Mouse (Mus musculus) gastrocnemius, postnatal 25 days (tissue): Measurements from ENCODE around the gene Wdr35. TPM values are rescaled to one million over a fixed set of nuclear protein-coding genes. Genes with fewer than 3 reads are reported as not detected.
"Not testable (repeated sequence)": the region's sequence is repeated elsewhere in the genome, so short reads cannot be mapped to it uniquely, and the experiment has no call there.

Source experiments
- DNase-seq: peaks from one replicate; pipeline ENCODE4 v3.0.0; 2022
- total RNA-seq, 2 experiments: library from RNA; stranded (reverse); gene quantifications; 1 replicate in 1 of 2; 2 replicates in 1 of 2; pipeline ENCODE4 v1.2.3; 2021

Gene Wdr35
- total RNA-seq, 2 experiments from 2014 or later = 9.2 to 9.7 TPM

- no peak for DNase-seq
These were observed 33.5 kb downstream of the Wdr35 start for GRCm38 (mm10) chr12:9007146-9007545.

GRCm38 (mm10) chr12:9007811-9008210 lies 34.1 kb downstream of the Wdr35 start:
- DNase-seq = no peak

GRCm38 (mm10) chr12:9010311-9010710 lies 36.6 kb downstream of the Wdr35 start:
- no peak for DNase-seq

GRCm38 (mm10) chr12:9016376-9016775 lies 42.7 kb downstream of the Wdr35 start:
- DNase-seq = no peak

GRCm38 (mm10) chr12:9020431-9020830 lies 46.7 kb downstream of the Wdr35 start:
- DNase-seq = no peak

- DNase-seq = no peak
These were observed 47.3 kb downstream of the Wdr35 start for GRCm38 (mm10) chr12:9020986-9021385.

- DNase-seq = no peak
These were observed 49.3 kb downstream of the Wdr35 start for GRCm38 (mm10) chr12:9023031-9023430.

- no peak for DNase-seq
These were observed 50.4 kb downstream of the Wdr35 start for GRCm38 (mm10) chr12:9024071-9024470.

GRCm38 (mm10) chr12:9024736-9025135 lies 51.0 kb downstream of the Wdr35 start:
- no peak for DNase-seq

GRCm38 (mm10) chr12:9026843-9027242 lies 53.2 kb downstream of the Wdr35 start:
- DNase-seq = no peak

GRCm38 (mm10) chr12:9028816-9029215 lies 55.1 kb downstream of the Wdr35 start:
- not testable (repeated sequence) for DNase-seq

GRCm38 (mm10) chr12:9029506-9029887 lies 55.8 kb downstream of the Wdr35 start:
- no peak for DNase-seq

GRCm38 (mm10) chr12:9029888-9030723 lies 56.4 kb downstream of the Wdr35 start, which contains the start of gene Ttc32:
Gene Ttc32, plus strand, starts transcription at chr12:9029997.
- peak; percentile 93 for DNase-seq

GRCm38 (mm10) chr12:9031166-9031565 lies 57.5 kb downstream of the Wdr35 start:
- no peak for DNase-seq

- no peak for DNase-seq
These were observed 59.4 kb downstream of the Wdr35 start for GRCm38 (mm10) chr12:9033140-9033539.

- no peak for DNase-seq
These were observed 62.7 kb downstream of the Wdr35 start for GRCm38 (mm10) chr12:9036409-9036808.

- no peak for DNase-seq
These were observed 66.5 kb downstream of the Wdr35 start for GRCm38 (mm10) chr12:9040177-9040576.

- DNase-seq = no peak
These were observed 67.0 kb downstream of the Wdr35 start for GRCm38 (mm10) chr12:9040686-9041085.

- no peak for DNase-seq
These were observed 68.6 kb downstream of the Wdr35 start for GRCm38 (mm10) chr12:9042316-9042715.

- no peak for DNase-seq
These were observed 69.1 kb downstream of the Wdr35 start for GRCm38 (mm10) chr12:9042759-9043158.

- DNase-seq = no peak
These were observed 71.0 kb downstream of the Wdr35 start for GRCm38 (mm10) chr12:9044666-9045065.

GRCm38 (mm10) chr12:9046674-9047073 lies 73.0 kb downstream of the Wdr35 start:
- DNase-seq = no peak

- DNase-seq = no peak
These were observed 74.4 kb downstream of the Wdr35 start for GRCm38 (mm10) chr12:9048090-9048489.

- DNase-seq = no peak
These were observed 77.1 kb downstream of the Wdr35 start for GRCm38 (mm10) chr12:9050824-9051223.
